Mouse (Mus musculus) adrenal gland, postnatal 14 days (tissue): ENCODE measurements around the gene Ss18l1. TPM values are rescaled to one million over a fixed set of nuclear protein-coding genes. Genes with fewer than 3 reads are reported as not detected.
A peak's percentile ranks its signal among the peaks of the same experiment; 100 is the strongest.

Experiments
- DNase-seq: peaks from one replicate; pipeline ENCODE4 v3.0.0; 2021; ENCODE audit warnings: mixed read lengths
- long read RNA-seq, 2 experiments: library from polyadenylated mRNA; stranded (forward); transcript quantifications; one replicate each; pipeline ENCODE4 v2.0.0; 2021
- total RNA-seq: library from RNA; stranded (reverse); gene quantifications from 2 replicates; pipeline ENCODE4 v1.2.3, GENCODE M21; 2021

The Ss18l1 gene
- 7.0 and 7.5 TPM in 2 replicates for total RNA-seq
- long read RNA-seq, experiment 1, full-length matches to known transcripts, result 6 of 16 reads
- long read RNA-seq, experiment 1, partial matches to known transcripts, result 8 of 16 reads
- long read RNA-seq, experiment 1, other reads (novel, unspliced or antisense), result 2 of 16 reads
- long read RNA-seq, experiment 2, full-length matches to known transcripts, result 4 of 13 reads
- long read RNA-seq, experiment 2, partial matches to known transcripts, result 2 of 13 reads
- long read RNA-seq, experiment 2, other reads (novel, unspliced or antisense), result 7 of 13 reads

DNA sequence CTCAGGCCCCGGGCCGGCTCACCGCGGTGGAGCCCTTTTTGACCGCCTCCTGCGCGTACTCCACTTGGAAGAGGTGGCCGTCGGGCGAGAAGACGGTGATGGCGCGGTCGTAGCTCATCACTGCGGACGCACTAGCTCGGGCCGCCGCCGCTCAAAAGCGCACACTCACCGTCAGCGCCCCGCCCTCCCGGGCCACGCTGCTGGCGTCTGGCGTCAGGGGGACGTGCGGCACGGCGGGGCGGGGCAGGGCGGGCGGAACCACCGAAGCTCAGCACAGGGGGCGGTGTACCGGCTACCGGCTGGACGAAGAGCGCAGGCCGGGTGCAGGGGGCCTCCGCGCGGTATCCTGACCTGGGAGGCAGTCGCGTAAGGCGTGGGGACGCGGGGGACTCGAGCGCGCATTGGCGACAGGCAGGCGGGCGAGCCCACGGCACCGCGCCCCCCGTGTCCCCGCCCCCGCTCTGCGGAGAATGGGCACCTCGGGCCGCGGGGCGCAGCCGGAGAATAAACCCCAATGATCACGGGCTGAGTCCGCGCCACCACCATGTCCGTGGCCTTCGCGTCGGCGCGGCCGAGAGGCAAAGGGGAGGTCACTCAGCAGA, at the start of gene Ss18l1, which contains the start of gene Psma7:
Gene Ss18l1, plus strand, starts transcription at position 254 of the 602 bp plus-strand sequence.
Gene Psma7, minus strand, starts transcription at position 178 of the 602 bp plus-strand sequence.
- peak; percentile 96 for DNase-seq

DNA sequence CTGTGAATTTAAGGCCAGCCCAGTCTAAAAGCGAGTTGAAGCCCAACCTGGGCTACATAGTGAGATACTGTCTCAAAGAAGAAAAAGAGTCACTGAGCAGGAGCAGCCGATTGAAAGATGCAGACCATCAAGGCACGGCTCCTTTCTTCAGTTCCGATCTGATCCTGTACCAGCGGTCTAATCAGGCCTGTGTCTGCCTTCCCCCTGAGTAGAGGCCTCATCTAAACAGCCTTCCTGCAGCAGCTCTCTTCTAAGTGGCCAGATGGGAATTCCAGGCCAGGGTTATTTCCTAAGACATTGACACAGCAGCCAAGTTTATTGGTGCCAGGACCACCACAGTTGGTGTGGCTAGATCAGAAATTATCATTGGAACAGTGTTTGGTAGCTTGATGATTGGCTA, 49.2 kb upstream of the Ss18l1 start:
- DNase-seq, result no peak

DNA sequence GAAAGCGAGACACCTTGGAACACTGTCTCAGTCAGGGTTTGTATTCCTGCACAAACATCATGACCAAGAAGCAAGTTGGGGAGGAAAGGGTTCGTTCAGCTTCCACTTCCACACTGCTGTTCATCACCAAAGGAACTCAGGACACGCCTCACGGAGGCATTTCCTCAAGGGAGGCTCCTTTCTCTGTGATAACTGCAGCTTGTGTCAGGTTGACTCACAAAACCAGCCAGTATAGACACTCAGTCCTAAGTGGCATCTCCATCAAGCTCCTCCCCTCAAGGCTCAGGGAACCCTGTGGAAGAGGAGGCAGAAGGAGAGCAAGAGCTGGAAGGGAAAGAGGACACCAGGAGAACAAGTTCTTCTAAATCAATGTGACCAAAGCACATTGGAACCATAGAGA, 43.9 kb upstream of the Ss18l1 start:
- no peak for DNase-seq

DNA sequence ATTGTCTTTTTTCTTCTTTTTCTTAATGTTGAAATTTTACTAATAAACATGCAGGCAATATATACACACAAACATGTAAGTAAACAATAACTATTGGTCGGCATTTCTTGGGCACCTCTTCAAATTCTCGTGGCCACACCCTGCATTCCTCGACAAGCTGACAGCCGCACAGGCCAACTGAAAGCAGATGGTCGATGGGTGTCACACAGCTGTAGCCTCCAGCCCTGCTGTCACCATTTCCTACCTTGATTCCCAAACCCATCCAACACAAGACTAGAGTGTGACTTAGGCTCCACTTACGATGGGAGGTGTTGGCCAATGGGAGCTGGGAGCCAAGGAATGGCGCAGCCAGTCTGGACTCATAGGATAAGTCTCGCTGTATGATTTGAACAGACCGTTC, 40.7 kb upstream of the Ss18l1 start:
- DNase-seq, result no peak

DNA sequence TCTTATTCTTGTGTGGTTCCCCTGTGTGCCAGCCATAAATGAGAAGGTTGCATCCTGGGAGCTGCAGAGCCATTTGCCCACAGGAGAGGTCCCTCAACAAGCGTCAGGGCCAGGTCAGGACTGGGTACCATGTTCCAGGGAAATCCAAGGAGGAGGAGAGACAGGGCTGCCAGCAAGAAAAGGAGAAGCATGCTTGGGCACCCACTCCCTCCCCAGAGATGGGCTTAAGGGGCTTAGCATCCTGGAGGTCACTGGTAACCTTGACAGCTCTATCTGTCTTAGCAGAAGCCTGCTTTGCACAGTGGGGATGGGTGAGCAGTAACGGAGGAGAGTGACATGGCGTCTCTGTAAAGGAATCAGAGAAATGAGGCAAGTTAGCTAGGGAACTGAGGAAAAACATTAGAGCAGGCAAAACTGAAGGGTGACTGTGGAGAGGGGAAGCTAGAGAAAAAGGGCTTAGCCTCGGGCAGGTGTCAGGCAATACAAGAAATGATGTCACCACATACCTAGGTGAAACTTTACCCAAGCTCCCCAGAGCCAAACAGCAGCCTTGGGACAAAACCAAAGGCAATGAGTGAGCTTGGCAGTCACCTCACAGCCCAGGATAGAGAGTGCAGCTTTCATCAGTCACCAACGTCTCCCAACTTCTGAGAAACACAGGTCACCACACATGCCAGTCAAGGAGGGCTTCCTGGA, 36.5 kb upstream of the Ss18l1 start:
- DNase-seq, result no peak

DNA sequence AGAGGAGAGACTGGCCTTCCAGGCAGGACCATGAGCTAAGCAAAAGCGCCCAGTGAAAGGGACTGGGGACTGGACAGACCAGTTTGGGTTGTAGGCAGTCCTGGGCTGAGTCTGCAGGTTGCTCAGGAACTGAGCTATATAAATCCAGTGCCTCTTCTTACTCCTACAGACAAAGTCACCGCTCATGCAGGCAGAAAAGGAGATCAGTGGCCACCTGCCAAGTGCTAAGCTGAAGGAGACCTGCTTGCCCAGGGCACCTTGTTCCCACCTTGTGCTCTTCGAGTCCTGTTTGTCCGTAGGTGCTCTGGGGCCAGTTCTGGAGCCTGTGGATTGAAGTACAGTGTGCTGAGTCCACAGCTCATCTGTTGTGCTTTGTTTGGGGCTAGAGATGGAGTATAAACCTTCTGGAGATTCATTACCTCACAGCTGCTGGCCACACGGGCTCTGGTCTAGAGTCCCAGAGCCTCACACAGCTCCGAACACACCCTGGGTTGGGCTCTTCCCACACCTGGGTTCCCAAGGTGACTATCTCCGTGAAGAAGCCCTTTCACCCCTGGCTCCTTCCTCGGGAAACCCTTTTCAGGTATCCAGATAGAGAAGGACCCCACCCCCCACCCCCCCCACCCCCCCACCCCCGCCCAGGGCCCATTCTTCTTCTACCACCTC, 35.8 kb upstream of the Ss18l1 start:
- DNase-seq, result no peak

DNA sequence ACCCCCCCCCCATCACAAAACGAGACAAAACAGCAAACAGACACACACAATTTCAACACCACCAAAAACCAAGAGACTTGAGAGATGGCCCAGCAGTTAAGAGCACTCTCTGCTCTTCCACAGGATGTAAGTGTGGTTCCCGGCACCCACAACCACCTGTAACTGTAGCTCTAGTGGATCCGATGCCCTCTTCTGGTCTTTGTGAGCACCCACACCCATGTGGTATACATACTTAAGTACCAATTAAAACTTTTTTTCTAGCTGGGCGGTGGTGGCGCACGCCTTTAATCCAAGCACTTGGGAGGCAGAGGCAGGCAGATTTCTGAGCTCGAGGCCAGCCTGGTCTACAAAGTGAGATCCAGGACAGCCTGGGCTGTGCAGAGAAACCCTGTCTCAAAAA, 31.6 kb upstream of the Ss18l1 start:
- DNase-seq, result no peak

DNA sequence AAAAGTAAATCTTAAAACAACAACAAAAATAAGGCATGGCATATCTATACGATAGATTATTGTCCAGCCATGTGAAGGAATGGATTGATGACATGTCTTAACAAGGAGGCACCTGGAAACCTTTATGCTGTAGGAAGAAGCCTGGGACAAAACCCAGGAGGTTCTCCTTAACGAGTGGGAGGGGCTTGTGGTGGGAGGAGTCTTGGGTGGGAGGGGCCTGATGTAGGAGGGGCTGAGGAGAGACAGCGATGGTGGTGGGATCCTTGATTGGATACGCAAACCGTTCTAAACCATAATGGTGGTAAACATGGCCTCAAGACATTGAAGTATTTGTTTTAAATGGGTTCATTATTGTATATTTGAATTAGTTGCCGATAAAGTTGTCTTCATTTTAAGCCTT, 30.9 kb upstream of the Ss18l1 start:
- DNase-seq, result no peak

DNA sequence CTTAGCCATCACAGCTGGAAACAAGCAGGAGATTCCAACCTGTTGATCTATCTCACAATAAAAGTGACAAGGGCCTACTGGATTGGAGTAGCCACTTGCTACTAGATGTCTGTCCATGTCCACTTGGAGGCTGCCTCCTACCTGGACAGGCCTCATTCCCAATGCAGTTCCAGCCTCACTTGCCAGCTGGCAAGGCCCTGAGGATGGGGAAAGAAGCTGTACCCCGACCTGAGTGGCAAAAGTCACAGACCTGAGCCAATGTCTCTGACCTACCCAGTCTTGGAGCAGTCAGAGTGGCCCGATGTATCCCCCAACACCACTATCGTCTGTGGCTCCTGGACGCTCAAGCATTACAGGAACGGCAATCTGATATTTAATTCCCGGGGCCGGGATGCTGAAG, 28.6 kb upstream of the Ss18l1 start:
- no peak for DNase-seq

DNA sequence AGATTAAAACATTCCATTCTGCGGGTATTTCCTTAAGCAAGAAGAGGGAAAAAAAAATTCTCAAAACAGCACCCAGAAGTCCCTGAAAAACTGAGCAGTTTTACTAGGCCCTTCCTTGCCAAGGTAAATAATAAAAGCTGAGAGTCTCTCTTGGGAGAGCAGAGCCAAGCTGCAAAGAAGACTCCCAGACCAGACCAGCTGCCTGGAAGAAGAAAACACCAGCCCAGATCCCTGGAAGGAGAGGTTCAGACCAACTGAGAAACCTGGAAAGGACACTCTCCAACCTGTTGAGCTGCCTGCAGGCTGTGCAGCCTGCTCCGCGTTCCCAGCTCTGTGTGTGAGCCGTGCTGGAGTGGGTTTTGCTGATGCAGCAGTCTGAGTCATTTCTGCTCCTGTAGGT, 24.7 kb upstream of the Ss18l1 start:
- DNase-seq, result no peak

DNA sequence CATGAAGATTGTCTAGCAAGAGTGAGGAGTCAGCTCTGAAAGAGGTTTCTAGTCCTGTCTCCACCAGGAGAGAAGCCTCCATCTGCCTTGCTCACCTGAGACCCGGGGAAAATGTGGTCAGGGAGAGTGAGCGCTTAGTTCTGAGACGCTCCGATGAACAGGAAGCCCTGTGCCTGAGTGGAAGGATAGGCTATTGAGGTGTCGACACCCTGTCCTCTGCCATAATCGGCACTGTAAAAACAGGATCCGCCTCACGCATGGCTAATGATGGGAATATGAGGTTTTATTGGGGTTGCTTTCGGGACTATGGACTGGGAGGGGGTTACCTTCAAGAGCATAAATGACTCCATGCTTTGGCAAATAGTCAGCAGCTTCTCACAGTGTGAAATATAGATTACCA, 23.7 kb upstream of the Ss18l1 start:
- no peak for DNase-seq

DNA sequence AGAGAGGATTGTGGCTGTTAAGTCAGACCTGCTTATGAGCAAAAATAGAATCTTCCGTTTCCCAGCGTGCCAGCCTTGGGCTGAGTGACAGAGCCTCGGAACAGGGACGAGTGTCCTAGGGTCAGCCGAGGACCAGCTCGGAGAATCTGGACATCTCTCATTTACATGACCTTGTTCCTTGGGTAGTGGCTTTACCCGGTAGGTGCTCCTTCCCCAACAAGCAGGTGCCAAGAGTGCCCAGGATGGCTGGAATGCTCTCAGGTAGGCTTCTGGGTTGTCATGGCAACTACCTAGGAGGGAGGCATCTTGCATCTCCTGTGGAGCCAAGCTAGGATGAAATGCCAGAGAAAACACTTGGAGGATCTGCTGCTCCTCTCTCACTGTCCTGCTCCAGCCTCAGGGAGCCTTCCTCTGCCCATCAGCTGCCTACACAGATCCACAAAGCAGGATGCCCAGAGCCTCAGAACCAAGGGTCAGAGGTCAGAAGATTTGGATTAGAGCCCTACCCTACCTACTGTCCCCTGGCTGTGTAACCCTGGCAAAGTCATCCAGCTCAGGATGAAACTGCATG, 22.1 kb upstream of the Ss18l1 start:
- no peak for DNase-seq

DNA sequence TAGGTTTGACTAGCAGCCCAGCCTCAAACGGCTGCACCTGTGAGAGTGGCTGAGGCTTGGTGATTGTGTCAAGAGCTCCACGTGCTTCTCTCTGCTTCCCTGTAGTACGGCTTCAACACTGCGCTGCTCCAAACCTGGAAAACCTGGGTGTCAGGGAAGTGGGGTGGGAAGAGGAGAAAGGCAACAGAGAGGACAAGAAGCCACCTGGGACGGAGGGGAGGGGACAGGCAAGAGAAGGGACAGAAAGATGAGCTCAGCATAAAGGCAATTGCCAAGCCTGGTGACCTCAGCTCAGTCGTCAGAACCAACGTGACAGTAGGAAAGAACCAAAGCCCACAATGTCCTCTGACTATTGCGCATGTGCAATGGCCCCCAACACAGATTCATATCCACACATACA, 21.4 kb upstream of the Ss18l1 start:
- DNase-seq, result no peak

DNA sequence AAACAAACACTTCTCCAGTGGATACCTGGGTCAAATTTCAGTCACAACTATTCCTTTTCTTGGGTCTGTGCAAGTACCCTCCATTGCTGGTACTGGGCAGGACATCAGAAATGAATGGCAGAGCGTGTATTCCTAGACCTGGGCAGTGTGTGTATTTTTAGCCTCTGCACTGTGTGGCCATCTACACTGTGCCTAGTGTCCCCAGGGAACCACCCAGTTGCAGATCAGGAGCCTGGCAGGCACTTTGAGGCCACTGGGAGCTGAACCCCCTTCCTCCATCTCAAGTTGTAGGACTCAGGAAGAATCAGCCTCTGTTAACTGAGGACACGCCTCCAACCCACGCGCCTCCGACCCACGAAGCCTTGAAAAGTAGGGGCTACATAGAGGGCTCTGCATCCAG, 19.6 kb upstream of the Ss18l1 start:
- no peak for DNase-seq

DNA sequence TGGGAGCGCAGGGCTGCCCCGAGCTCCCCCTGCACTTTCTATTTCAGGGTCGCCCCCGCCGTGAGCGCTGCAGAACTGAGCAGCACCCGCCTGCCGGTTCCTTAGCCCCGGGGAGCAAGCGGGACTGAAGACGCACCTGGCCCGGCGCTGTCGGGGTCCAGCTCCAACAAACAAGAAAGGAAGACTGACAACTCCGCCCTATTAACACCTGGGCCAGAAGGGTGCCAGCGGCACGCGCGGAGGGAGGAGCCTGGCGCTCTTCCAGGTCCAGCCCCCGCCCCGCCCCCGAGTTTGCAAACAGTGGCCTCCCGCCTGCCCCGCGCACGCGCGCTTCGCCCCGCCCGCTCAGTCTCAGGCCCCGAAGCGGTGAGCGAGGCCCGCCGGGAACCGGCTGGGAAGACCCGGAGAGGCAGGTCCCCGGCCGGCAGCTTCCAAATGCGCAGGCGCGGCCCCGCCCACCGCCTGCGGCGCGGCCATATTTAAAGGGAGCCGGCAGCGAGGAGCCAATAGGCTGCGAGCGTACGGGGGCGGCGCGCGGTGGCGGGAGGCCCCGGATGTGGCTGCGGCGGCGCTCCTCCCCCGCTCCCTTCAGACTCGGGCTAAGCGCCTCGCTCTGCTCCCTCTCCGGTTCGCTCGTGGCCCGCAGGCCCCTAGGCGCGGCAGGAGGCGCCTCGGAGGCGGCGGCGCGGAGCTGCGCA, 17.8 kb upstream of the Ss18l1 start, which contains the start of gene Lsm14b:
Gene Lsm14b, plus strand, starts transcription at position 587 of the 698 bp plus-strand sequence.
- peak; percentile 100 for DNase-seq

DNA sequence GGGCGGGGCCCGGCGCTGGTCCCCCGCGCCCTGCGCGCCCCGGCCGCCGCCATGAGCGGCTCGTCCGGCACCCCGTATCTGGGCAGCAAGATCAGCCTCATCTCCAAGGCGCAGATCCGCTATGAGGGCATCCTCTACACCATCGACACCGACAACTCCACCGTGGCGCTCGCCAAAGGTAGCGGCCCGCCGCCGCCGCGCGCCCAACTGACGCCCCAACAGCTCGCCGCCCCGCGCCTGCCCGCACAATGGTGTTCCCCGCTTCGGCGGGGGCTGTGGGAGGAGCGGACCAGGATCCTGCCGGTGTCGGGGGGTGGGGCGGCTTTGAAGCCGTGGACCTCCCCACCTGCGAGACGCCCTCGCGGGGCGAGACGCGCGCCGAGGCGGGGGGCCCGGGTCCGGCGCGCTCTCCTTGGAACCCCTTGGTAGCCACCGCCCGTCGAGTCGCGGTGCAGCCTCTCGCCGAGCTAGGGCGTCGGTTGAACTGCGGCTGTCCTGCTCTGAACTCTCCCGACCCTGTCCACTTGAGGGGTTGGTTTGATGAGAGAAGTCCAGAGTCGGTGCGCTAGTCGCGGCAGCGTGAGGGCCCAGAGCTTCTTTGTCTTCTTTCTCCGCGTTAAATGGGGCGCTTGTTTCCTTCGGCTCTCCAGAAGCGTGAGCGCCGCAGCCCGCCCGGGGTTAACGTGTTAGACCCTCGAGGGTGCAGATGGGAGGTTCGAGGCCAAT, 17.0 kb upstream of the Ss18l1 start:
- peak; percentile 73 for DNase-seq

DNA sequence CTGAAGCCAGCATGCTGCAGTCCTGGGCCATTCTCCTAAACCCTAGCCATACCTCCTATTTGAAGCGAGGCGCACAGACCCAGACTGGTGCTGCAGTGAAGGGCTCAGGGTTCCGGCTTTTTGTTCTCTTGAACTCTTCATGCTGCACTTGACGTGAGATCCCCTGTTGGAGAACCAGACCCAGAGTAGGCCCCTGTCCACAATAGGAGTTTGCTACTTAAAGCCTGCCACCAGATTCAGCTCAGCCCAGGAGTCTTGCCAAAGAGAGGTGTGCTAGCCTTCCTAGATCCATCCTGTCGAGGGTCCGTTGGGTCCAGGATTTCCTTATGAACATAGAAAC, 16.5 kb upstream of the Ss18l1 start:
- DNase-seq, result no peak

DNA sequence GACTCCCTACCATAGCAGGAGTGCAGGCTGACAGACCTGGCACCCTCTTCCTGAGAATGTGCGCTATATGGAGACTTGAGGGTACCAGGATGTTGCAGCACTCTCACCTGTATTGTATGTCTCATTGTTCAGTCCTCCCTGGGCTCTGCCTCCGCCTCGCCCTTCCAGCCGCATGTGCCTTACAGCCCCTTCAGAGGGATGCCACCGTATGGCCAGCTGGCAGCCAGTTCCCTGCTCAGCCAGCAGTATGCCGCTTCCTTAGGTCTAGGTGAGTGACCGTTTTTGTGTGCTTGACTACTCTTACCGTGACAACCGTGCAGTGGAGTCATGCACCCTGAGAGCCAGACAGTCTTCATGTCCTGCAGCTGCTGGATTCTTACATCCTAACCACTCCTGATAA, 14.5 kb upstream of the Ss18l1 start:
- DNase-seq, result no peak

DNA sequence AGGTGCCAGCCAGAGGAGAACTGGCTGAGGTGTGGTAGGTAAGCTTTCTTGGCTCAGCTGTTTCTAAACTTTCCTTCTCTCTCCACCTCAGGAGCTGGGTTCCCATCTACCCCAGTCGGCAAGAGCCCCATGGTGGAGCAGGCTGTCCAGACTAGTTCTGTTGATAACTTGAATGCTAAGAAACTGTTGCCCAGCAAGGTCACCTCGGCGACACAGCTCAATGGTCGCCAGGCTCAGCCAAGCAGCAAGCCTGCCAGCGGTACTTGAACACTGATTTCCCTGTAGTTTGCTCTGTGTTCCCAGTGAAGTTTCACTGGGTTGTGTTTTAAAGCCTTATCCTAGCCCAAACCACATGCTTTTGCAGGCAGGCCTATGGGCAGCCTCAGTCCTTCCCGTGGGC, 11.0 kb upstream of the Ss18l1 start:
- no peak for DNase-seq

DNA sequence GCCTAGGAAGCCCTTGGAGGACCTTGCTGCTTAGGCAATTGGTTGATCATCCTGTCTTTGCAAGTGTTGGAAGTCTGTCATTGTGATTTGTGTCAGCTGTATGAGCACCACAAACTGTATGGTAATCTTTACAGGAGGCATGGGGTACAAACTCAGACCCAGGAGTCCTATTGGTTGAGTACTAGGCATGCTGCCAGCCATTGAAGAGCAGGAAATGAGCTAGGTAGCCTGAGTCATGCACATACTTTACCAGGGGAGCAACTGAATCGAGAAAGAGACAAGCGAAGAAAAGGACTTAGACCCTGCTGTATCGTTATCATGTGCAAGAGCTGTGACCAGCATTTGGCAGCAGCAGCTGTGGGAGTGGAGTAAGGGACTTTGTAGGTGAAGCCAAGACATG, 9.4 kb upstream of the Ss18l1 start:
- no peak for DNase-seq

DNA sequence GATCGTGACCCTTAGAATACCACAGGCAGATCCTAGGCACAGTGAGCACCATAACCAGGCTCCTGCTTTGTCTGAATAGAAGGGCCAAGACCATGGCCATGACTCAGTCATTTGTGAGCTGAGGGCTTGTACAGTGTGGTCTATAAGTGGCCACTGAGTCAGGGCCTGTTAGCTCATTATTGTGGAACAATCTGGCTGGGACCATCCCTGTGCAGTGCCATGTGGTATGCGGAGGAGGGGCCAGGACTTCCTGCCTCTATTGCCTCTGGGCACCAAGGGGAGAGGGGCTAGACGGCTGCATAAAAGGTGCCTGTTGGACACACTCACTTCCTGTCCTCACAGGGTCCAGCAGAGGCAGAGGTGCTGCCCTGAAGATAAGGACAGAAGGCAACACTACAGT, 8.4 kb upstream of the Ss18l1 start:
- DNase-seq, result no peak

DNA sequence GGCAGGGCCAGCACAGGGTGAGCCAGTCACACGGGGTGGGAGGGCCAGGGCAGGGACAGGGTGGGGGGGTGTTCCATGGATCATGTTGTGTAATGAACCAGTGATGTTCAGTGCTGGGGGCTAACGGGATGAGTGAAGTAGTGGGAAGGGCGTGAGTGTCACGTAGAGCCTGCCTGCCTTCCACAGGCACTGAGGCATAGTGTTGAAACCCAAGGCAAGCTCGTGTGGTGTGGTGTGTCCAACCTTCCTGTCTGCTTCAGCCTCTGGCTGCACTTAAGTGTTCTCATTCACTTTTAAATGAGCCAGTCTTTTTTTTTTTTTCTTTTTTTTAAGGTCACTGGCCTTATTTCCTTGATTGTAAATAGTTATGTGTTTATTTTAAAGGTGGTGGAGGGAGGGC, 7.6 kb upstream of the Ss18l1 start:
- DNase-seq, result no peak
